Mouse (Mus musculus) urinary bladder, postnatal 25 days (tissue): Measurements from ENCODE around the gene Tnfsf10.
"Not testable (repeated sequence)": the region's sequence is repeated elsewhere in the genome, so short reads cannot be mapped to it uniquely, and the experiment has no call there.

Experiments
- DNase-seq: peaks from one replicate; pipeline ENCODE4 v3.0.0; 2022; ENCODE audit warnings: low spot score

The Tnfsf10 gene

DNA sequence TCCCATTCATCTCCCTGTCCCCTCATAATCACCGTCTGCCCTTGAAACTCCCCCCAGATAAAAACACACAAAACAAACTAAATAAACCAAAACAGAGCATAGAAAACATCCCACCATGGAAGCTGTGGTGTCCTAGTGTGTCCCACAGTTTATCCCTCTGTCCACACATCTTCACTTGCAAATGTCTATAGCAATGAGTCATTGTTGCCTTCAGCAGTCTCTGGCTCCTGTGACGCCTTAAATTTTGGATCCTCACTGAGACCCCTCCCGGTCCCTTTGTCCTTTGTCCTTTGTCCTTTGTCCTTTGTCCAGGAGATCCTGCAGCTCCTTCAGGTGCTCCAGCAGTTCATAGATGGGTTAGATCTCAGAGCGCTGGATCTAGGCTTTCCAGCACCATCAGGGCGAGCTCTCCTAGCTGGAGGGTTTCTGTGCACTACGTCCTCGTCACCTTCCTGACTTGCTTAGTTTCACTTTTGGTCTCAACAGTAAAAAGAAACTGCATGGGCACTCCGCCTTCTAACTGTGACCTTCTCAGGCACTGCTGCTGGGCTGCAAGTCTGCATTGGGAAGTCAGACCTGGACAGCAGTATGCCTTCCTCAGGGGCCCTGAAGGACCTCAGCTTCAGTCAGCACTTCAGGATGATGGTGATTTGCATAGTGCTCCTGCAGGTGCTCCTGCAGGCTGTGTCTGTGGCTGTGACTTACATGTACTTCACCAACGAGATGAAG is at the start of gene Tnfsf10:
Tnfsf10 (plus strand) TSS at position 470 of the 729 bp plus-strand sequence.
- no peak for DNase-seq

DNA sequence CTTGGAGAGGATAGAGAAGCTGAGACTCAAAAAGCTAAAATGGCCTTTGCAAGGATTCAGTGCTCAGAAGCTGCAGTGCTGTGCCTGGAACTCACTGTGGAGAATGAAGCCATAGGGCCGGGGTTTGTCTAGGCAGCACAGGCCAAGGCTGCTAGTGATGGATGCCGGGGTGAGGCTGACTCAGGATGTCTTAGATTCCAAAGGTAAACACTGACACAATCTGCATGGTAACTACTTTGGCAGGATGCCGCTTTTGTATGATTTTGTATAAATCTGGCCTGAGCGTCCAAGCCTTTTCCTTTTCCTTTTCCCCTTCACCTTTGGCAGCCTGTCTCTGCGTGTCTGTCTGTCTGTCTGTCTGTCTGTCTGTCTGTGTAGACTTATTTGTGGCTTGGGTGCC is 49.5 kb upstream of the Tnfsf10 start:
- DNase-seq = no peak

GRCm38 (mm10) chr3:27267887-27268286 is 48.9 kb upstream of the Tnfsf10 start:
- DNase-seq = no peak

GRCm38 (mm10) chr3:27269151-27269550 is 47.7 kb upstream of the Tnfsf10 start:
- DNase-seq = no peak

DNA sequence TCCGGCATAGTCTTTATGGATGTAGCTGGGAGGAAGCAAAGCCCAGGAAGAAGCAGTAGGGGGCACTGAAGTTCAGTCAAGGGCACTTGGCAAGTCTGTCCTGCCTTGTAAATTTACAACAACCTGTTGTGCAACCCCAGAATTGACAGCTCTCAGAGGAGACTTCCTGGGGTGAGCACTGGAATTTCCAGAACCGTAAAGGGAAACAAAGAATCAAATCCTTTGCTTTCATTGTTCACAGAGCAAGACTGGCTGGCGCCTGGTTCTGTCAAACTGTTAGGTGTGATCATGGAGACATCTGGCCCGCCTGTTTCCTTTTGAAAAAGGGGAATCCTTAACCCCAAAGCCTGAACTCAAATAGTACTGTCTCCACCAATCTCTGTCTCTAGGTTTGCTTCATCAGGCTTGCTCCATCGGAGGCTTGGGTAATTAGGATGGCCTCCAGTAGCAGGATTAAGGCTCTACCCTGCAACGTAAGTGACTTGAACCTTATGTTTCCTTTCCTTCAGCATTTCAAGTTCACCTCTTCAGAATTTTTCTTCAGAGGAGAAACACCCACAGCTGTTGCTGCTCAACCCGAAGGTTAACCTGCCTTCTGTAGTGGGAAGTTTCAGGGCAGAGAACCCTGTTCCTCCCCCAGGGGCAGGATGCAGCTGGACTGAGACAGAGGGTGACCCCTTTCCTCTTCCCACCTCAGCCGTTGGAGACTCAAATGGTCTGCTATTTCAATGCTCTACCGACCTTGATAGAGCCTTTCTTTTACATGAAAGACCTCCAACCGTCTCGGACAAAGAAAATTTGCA is 46.5 kb upstream of the Tnfsf10 start:
- peak; percentile 18 for DNase-seq

DNA sequence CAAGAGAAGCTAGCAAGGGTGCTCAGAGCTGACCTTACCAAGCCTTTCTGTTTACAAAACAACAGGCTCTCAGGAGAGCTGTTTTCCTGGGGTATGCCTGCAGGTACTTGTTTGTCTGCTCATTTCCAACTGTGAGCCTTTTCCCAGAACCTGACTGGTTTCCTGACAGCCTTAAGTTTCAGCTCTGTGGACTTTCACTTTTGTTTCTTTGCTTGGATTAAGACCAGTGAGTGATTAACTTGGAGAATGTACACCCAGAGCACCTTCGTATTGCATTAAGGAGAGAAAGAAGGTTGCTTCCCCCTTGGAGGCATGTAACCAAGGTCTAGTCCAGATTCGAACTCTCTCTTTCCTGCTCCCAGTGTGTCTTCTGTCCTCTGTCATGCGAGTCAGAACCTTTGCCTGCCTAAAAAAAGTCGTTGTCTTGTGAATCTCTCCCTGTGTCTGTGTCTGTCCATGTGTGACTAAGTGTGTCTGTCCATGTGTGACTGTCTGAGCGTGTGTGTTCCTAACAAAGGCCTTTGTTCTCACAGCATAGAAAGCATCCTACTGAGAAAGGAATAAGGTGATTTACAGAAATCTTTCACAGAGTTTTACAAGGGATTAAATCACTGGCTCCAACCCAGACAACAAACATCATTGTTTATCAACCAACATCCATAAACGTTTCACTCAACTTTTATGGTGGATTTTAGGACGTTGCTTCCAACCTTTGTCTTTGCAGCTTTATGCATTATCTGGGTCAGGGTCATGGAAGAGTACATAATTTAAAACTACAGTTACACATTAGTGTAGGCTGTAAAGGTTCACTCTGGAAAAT is 43.7 kb upstream of the Tnfsf10 start:
- no peak for DNase-seq

DNA sequence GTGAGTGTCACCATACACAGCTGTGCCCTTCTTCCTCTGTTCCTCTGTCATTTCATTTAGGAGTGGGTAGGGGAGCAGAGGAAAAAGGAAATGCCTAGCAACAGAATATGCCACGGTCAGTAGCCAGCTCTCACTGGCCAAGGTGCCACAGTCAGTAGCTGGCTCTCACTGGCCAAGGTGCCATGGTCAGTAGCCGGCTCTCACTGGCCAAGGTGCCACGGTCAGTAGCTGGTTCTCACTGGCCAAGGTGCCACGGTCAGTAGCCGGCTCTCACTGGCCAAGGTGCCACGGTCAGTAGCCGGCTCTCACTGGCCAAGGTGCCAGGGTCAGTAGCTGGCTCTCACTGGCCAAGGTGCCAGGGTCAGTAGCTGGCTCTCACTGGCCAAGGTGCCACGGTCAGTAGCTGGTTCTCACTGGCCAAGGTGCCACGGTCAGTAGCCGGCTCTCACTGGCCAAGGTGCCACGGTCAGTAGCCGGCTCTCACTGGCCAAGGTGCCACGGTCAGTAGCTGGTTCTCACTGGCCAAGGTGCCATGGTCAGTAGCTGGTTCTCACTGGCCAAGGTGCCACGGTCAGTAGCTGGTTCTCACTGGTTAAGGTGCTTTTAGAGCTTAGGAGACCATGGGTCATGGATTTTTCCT is 37.4 kb upstream of the Tnfsf10 start:
- DNase-seq = not testable (repeated sequence)

GRCm38 (mm10) chr3:27280280-27280749 is 36.5 kb upstream of the Tnfsf10 start:
- no peak for DNase-seq

GRCm38 (mm10) chr3:27283071-27283713 is 33.6 kb upstream of the Tnfsf10 start:
- no peak for DNase-seq

DNA sequence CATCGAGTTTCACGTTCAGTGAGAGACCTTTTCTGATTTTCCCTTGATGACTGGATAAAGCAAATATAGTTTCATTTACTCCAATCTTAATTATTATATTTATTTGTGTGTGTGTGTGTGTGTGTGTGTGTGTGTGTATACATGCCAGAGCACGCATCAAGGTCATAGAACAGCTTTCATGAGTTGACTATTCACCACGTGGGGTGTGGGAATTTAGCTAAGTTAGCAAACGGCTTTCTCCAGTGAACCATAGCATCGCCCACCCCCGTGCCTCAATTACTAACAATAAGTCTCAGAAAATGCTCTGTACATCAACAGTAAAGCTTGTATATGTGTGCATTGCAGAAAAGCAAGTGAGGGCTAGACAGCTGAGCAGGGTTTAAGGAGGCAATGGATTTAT is 33.0 kb upstream of the Tnfsf10 start:
- no peak for DNase-seq

GRCm38 (mm10) chr3:27284227-27284626 is 32.6 kb upstream of the Tnfsf10 start:
- no peak for DNase-seq

- DNase-seq = no peak
Measured at GRCm38 (mm10) chr3:27285072-27285471, 31.8 kb upstream of the Tnfsf10 start.

DNA sequence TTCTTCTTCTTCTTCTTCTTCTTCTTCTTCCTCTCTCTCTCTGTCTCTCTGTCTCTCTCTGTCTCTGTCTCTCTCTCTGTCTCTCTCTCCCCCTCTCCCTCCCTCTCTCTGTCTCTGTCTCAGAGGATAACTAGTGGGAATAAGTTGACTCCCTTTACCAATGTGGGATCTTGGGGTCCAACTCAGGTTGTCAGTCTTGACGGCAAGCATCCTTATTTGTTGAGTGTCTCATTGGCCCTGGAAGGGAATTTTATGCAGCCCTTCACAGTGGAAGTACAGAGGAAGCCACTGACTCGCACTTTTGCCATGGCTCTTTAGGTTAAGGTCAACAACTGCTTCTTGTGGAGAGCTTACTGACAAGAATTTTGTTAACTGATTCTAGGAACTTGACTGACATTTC is 28.5 kb upstream of the Tnfsf10 start:
- no peak for DNase-seq

GRCm38 (mm10) chr3:27288909-27289308 is 27.9 kb upstream of the Tnfsf10 start:
- DNase-seq = no peak

DNA sequence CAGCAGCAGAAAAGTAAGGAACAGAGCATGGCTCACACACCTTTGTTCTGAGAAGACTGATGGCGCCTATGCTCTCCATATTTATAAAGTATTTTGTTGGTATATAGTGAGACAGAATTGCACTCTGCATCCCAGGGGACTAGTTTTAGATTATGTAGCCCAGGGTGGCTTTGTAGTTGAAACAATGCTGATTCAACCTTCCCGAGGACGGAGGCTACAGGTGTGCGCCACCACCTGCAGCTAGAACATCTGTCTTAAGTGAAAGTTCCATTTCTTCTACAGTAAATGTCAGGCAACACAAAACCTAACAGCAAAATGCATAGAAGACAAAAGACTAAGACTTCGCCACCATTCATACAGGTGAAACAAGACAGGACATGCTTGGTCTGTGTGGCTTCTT is 26.5 kb upstream of the Tnfsf10 start:
- no peak for DNase-seq

GRCm38 (mm10) chr3:27290945-27291344 is 25.9 kb upstream of the Tnfsf10 start:
- not testable (repeated sequence) for DNase-seq

DNA sequence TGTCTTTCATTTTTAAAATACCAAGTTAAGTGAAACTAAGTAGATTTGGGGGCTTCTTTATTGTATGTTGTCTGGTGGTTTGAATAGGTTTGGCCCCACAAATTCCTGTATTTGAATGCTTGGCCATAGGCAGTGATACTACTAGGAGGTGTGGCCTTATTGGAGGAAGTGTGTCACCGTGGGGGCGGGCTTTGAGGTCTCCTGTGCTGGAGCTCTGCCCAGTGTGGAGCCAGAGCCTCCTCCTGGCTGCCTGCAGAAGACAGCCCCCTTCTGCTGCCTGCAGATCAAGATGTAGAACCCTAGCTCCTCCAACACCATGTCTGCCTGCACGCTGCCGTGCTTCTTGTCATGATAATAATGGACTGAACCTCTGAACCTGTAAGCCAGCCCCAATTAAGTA is 25.4 kb upstream of the Tnfsf10 start:
- DNase-seq = not testable (repeated sequence)

DNA sequence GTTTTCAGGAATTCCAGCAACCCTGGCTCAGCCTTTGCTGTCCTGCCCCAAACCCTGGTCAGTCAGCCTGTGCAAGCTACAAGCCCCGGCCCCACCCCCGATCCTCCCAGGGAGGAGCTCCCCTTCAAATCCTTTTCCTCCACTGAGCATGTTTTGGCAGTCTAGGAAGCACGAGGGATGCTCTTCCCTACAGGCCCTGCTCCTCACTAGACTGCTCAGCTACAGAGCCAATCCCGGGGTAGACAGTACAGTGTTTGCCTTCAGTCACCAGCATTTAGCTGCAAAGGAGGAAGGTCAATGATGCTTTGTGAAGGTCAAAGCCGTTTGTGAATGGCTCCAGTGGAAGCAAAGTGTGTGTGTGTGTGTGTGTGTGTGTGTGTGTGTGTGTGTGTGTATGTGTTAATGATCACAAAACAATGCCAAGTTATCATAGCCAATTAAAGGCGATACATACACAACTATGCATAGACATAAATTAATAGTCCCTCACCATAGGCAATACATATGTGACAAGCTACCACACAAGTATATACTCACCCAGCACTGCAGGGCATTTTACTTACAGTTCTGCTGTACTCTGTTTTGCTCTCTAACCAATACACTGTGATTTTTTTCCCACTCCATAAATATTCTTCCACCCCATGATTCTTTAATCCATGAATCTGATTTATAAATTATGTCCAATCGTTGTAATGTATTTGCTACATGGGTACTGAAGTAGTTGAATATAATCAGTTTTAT is 23.0 kb upstream of the Tnfsf10 start:
- no peak for DNase-seq

GRCm38 (mm10) chr3:27300451-27300850 is 16.4 kb upstream of the Tnfsf10 start:
- DNase-seq = no peak

- DNase-seq = no peak
Measured at GRCm38 (mm10) chr3:27302339-27303022, 14.3 kb upstream of the Tnfsf10 start.
